ENCODE assay signal across 8 mouse cellular contexts in genomic region chrX:151046777-151047430, GRCm38 (mm10). TPM values are rescaled to one million over a fixed set of nuclear protein-coding genes. Genes with fewer than 3 reads are reported as not detected.
DNase-seq lines count a peak whose midpoint lies in the region; ATAC-seq lines count a peak whose summit lies in the region.

No protein-coding gene starts in this region.

- H3K9me3 ChIP-seq in hindbrain, embryonic 11.5 days (ENCODE audit: control insufficient read depth, low read length): no peaks in the 10 kb centered on the region
- no peaks in the 10 kb centered on the region for H3K9me3 ChIP-seq in lung, embryonic 16.5 days (ENCODE audit: control insufficient read depth, low read length)

- no peaks in the 10 kb centered on the region for H3K4me1 ChIP-seq in hindbrain, embryonic 11.5 days (replicated peaks; ENCODE audit: control insufficient read depth, insufficient read depth, low read length)
- peaks cover 10% of the 10 kb centered on the region; the same call in 1 of the 2 replicates for H3K4me1 ChIP-seq in lung, embryonic 16.5 days (replicated peaks; ENCODE audit: control insufficient read depth, insufficient read depth, low read length)

- 33% methylated on average over 42 of the region's 62 CpGs for WGBS in hindbrain, embryonic 11.5 days
- 8% methylated on average over 29 of the region's 62 CpGs for WGBS in lung, embryonic 16.5 days

- DNase-seq in MN1 (ENCODE audit: low spot score): peak; percentile 88
- peak; percentile 91 for DNase-seq in cerebellum, adult 9-10 months
- DNase-seq in frontal cortex, postnatal 10 days (ENCODE audit: low spot score in 2 of 2): peak; percentile 59 to 79
- peak; percentile 89 for DNase-seq in hindbrain, embryonic 11.5 days (ENCODE audit: low spot score)
- DNase-seq in layer of hippocampus, adult 9-11 months: peak; percentile 68
- DNase-seq in ovary, postnatal 36 days (ENCODE audit: low spot score): peak; percentile 86
- peak; percentile 48 for DNase-seq in thymus, postnatal 25 days

- H3K36me3 ChIP-seq in hindbrain, embryonic 11.5 days (ENCODE audit: control insufficient read depth, insufficient read depth, low read length): no peaks in the 10 kb centered on the region
- no peaks in the 10 kb centered on the region for H3K36me3 ChIP-seq in lung, embryonic 16.5 days (ENCODE audit: control insufficient read depth, insufficient read depth, low read length)

- peak overlapping the region; percentile 65 for H3K4me3 ChIP-seq in hindbrain, embryonic 11.5 days (ENCODE audit: low read depth, low read length)
- peak overlapping the region; percentile 74 for H3K4me3 ChIP-seq in lung, embryonic 16.5 days (ENCODE audit: low read length)

- peak overlapping the region; percentile 61 for H3K4me2 ChIP-seq in hindbrain, embryonic 11.5 days (replicated peaks; ENCODE audit: low read depth, low read length)
- peak overlapping the region; percentile 61 for H3K4me2 ChIP-seq in lung, embryonic 16.5 days (ENCODE audit: low read depth, low read length)

- H3K9ac ChIP-seq in hindbrain, embryonic 11.5 days (ENCODE audit: low read depth, low read length): peak overlapping the region; percentile 77
- peak overlapping the region; percentile 86 for H3K9ac ChIP-seq in lung, embryonic 16.5 days (ENCODE audit: low read length)

- peak; percentile 94 for ATAC-seq in hindbrain, embryonic 11.5 days (ENCODE audit: low FRiP score)
- peak; percentile 91 for ATAC-seq in lung, embryonic 16.5 days (ENCODE audit: low read depth)

- no peaks in the 10 kb centered on the region for H3K27me3 ChIP-seq in hindbrain, embryonic 11.5 days (ENCODE audit: control insufficient read depth, insufficient read depth, low read length)
- H3K27me3 ChIP-seq in lung, embryonic 16.5 days (ENCODE audit: control insufficient read depth, insufficient read depth, low read depth, low read length): no peaks in the 10 kb centered on the region

- H3K27ac ChIP-seq in hindbrain, embryonic 11.5 days (ENCODE audit: low read depth, low read length): peak overlapping the region; percentile 88
- peak overlapping the region; percentile 88 for H3K27ac ChIP-seq in lung, embryonic 16.5 days (ENCODE audit: low read length)

RNA-seq across cellular contexts. Expression of gene Fgd1, which starts 1.0 kb away (rescaled TPM):
- polyA plus RNA-seq in hindbrain, embryonic 11.5 days (2014; fragmentation: Nextera tagmentation; extraction: Ambion mirVana): 8.0 and 9.3 TPM in 2 replicates
- polyA plus RNA-seq in lung, embryonic 16.5 days (2015; fragmentation: Nextera tagmentation; extraction: Ambion mirVana): 9.9 and 10.2 TPM in 2 replicates

RNA-seq across cellular contexts. Expression of gene Gnl3l, which starts 29.8 kb away (rescaled TPM):
- 48.7 and 50.3 TPM in 2 replicates for polyA plus RNA-seq in hindbrain, embryonic 11.5 days (2014; fragmentation: Nextera tagmentation; extraction: Ambion mirVana)
- polyA plus RNA-seq in lung, embryonic 16.5 days (2015; fragmentation: Nextera tagmentation; extraction: Ambion mirVana): 24.2 and 26.5 TPM in 2 replicates

RNA-seq across cellular contexts. Expression of gene Tsr2, which starts 49.4 kb away (rescaled TPM):
- polyA plus RNA-seq in hindbrain, embryonic 11.5 days (2014; fragmentation: Nextera tagmentation; extraction: Ambion mirVana): 39.1 and 43.1 TPM in 2 replicates
- polyA plus RNA-seq in lung, embryonic 16.5 days (2015; fragmentation: Nextera tagmentation; extraction: Ambion mirVana): 27.7 and 28.4 TPM in 2 replicates

Comparison
In these comparisons a context has a peak if more than half of its experiments do, and no peak if none do; other contexts are left out.
1. Peak in every context shown above with its lines: DNase-seq, ATAC-seq, H3K4me3 ChIP-seq and H3K27ac ChIP-seq.